Mouse (Mus musculus) c-Kit-negative CD71-positive TER-119-positive erythroid progenitor cells, embryonic 14.5 days (primary cell): Measurements from ENCODE around the gene Fam117b.

Experiments used
- DNase-seq: peaks from one replicate; pipeline ENCODE4 v3.0.0-alpha.2; 2013; ENCODE audit warnings: low read depth, low spot score

Gene Fam117b

DNA sequence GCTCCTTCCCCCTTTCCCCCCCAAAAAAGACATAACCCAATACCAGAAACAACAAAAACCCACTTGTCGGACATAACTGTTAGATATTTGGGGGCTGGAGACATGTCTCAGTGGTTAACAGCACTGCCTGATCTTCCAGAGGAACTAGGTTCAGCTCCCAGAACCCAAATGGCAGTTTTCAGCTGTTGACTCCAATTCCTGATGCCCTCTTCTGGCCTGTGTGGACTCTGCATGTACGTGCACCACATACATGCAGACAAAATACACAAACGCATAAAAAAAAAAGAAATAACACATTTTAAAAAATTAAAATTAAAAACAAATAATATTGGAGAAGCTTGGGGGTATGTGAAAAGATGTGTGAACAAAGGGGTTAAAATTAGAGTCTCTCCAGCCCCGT, 54.5 kb downstream of the Fam117b start:
- no peak for DNase-seq

DNA sequence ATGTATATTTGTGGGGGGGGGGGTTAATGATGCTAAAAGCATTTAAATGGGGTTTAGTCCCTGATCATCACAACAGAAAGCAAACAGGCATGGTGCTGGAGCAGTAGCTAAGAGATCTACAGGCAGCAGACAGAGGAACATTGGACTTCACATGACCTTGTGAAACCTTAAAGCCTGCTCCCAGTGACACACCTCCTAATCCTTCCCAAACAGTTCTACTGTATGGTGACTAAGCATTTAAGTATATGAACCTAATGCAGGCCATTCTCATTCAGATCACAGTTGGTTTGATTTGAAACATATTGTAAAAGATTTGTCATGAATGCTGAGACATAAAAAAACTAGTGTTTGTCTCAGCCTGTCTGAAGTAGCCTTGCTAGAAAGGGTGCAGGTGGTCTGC, 73.8 kb downstream of the Fam117b start:
- DNase-seq, result no peak

DNA sequence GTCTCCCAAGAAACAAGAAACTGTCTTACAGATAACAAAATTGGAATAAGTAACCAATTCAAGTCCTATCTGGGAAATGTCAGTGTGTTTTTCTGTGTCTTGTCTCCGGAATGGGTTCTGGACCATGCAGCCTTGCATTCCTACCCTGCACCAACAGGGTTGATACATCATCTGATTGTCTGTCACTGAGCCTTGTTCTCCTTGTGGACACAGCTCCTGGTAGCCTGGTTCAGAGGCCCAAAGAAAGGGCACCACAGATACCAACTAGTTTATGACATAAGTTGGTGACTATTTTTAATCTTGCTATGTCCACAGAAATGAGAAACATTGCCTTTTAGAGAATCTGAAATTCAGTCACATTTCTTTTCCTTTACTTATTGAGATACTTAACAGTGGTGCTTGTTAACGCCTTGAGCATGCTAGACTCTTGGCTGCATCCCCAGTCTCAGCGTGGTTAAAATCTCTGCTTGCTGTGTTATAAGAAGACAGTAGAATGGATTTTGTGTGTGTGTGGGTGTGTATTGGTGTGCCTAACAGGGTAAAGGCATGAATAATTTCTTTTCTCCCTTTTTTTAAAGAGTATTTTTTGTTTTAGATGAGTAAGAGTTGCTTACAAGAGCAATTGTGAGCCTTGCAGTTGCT, 74.7 kb downstream of the Fam117b start:
- DNase-seq, result no peak

GRCm38 (mm10) chr1:59995646-59996045, 82.8 kb downstream of the Fam117b start:
- DNase-seq, result no peak

DNA sequence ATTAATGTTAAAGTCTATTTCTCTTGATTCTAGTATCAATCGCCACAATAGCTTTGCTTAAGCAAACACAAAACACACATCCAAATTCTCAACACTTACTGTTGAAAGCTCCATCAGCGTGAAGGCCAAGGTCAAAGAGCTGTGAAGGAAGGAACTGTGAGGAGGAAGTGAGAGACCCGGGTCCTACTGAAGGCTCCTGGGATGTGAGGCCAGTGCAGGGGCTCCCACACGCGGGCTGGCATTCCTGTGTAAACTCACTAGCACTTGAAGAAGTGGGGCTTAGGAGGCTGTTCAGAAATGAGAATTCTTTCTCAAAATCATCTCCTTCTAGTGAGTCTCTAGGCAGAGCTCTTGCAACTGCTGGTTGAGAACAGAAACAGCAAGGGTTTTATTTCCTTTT, 84.5 kb downstream of the Fam117b start:
- DNase-seq, result no peak

DNA sequence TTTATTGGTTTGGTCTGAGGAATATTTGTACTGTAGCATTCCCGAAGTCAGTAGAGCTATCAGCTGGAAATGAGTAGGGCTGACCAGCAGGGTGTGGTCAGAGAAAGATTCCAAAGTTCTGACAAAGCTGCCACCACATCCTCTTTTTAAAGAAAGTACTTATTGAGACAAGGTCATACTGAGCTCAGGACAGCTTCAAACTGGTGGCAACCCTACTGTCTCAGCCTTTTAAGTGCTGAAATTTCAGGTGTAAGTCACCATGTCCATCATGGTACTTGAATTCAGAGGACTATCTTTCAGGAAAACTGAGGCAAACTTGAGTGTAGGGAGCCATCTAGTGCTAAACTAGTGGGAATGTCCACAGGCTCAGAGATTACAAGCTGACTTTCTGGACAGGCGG, 87.5 kb downstream of the Fam117b start:
- DNase-seq, result no peak

DNA sequence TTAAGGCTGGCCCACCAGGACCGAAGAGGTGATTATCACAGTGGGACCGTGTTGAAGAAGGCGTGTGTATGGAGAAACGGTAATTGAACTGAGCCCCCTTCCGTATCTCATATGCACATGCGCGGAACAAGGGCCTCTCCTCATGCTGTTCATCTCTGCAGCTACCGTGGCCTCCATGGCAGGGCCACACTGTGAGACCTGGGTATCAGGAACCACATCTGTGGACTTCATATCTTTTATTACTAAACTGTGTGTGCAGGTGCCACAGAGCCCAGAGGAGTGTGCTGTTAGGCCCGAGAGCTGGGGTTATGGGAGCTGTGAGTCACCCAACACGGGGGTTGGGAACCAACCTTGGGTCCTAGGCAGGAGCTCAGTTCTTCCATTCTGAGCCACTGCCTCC, 94.5 kb downstream of the Fam117b start:
- no peak for DNase-seq

DNA sequence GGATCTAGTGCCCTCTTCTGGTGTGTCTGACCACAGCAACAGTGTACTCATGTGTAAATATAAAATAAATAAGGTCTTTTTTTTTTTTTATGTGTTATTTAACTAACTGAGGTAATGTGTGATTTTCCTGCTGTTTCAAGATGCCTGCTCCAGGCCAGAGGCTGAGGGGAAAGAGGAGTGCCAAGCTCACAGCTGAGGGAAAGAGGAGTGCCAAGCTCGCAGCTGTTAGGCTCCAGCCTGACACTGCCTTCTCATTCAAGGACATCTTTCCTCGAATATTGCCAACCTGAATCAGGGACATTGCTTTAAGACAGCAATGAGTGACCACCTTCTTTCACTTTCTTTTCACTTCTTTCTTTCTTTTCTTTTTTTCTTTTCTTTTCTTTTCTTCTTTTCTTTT, 95.9 kb downstream of the Fam117b start:
- no peak for DNase-seq

DNA sequence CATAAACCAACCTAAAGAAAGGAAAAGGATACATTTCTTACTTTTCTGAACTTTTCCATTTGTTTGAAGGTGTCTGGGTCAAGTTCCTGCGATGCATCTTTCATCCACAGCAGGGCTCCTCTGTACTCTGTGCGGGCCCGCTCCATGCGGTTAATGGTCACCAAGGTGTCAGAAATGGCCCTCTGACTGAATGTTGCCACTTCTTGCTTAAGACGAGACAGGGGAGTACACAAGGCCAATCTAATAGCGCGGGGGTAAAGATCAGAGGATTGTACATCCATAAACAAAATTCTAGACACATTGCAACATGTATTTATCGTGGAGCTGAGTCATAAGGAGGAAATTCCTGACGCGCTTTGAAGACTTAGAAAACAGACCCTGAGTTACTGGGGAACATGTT, 101.0 kb downstream of the Fam117b start:
- DNase-seq, result no peak

- DNase-seq, result no peak
Measured at GRCm38 (mm10) chr1:60015511-60015910, 102.7 kb downstream of the Fam117b start.

GRCm38 (mm10) chr1:60016136-60016611, 103.4 kb downstream of the Fam117b start:
- no peak for DNase-seq

GRCm38 (mm10) chr1:60017031-60017469, 104.2 kb downstream of the Fam117b start:
- DNase-seq, result no peak
